Mouse (Mus musculus) urinary bladder, postnatal 10 days (tissue): Measurements from ENCODE around the gene Nutm1.
"Not testable (repeated sequence)": the region's sequence is repeated elsewhere in the genome, so short reads cannot be mapped to it uniquely, and the experiment has no call there.

ENCODE experiments used
- DNase-seq: peaks from one replicate; pipeline ENCODE4 v3.0.0; 2022; ENCODE audit warnings: low spot score

The Nutm1 gene

DNA sequence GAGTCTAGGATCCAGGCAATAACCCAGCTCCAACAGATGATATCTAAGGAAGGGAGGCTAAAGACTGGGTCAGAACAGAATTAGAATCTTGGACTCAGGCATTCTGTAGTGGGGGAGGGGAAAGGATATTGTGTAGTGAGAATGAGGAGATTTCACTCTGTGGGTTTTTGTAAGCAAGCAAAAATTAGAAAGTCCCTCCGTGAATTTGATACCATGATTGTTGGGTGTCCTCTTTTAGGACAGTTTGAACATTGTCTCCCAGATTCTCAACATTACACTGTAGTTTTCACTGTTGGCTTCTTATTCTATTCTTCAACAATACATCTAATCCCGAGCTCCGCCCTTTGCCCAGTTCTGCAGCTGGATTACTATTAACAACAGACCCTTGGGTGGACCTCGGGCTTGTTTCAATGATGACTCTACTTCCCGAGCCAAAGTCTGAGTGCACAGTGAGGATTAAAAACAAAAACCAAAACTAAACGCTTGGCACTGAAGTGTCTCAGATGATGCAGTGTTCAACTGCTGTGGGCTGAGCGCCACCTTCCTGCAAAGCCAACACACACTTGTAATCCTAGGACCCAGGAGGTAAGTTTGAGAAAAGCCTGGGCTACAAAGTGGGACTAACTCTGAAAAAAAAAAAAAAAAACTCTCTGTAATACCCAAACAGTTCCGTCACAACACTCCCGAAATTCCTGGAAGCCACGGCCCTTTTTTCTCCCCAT, at the start of gene Nutm1:
Gene Nutm1, minus strand, starts transcription at position 51 of the 722 bp plus-strand sequence.
- no peak for DNase-seq

DNA sequence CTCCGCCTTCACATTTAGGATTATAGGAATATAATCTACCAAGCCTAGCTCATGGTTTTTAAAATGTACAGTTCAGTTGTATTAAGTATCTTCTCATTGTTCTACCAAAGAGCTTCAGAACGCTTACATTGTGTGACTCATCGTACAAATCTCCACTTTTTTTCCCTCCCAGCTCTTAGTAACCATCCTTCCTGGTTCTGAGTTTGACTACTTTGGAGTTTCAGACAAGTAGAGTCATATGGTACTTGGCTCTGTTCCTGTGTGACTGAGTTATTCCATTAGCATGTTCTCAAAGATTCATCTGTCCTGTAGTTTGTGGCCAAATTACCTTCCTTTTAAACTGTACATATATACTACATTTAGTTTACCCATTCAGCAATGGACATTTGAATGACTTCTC, 49.6 kb upstream of the Nutm1 start:
- no peak for DNase-seq

DNA sequence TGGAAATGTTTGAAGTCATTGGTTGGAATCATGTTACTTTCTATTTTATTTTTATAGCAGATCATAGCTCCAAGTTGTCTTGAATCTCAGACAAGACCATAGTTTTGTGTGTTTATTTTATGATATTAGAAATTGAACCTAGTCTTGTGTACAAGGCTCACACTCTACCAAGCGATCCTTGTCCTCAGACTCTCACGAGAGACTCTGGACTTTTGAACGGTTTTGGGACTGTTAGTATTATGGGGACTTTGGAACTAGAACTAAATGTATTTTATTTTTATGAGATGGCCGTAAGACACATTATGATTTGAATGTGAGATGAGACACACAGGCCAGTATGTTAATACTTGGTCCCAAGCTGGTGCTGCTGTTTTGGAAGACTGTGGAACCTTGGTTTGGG, 39.1 kb upstream of the Nutm1 start:
- no peak for DNase-seq

DNA sequence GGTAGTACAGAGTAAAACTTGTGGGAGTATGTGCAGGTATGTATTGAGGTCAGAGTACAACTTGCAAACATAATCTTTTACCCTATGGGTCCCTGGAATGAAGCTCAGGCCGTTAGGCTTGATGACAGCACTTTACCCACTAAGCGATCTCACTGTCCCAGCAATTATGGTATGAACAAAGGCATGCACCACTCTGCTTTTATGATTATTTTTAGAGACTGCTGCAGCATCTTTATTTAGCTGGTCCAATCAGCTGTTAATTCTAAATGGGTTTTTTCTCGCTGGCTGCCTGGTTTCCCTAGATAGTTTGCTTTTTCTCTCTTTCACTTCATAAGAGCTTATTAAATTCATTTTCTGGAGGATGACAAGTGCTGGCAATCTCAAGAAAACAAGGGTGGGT, 37.1 kb upstream of the Nutm1 start:
- no peak for DNase-seq

DNA sequence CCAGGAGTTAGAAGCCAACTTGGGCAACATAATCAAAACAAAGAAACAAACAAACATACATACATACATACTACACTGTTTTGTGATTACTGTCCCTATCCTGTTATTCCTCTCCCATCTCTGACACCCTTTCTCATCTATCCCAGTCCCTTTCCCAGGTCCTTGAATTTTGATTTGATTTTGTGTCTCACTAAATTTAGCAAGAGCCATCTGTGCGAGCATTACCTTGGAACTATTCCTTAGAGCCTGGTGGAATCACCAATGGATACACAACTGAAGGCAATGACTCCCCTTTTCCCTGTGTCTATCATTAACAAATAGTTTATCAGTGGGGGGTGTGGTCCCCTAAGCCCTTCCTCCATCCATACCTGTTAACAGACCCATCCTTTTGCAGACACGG, 33.7 kb upstream of the Nutm1 start:
- DNase-seq, result no peak

DNA sequence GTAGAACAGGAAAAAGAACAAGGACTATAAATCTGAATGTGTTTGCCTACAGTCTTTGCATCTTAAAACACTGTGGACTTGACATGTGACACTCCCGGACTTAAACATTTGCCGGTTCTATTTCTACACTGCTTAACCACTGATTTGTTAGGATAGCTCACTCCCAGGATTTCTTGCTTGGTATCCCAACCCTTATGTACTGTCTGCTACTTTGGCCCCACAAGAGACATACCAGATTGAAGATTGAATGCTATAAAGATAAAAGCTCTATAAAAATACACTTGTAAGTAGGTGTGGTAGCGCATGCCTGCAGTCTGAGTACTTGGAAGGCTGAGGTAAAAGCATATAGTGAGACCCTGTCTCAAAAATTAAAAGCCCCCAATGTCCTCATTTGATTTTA, 30.4 kb upstream of the Nutm1 start:
- no peak for DNase-seq

DNA sequence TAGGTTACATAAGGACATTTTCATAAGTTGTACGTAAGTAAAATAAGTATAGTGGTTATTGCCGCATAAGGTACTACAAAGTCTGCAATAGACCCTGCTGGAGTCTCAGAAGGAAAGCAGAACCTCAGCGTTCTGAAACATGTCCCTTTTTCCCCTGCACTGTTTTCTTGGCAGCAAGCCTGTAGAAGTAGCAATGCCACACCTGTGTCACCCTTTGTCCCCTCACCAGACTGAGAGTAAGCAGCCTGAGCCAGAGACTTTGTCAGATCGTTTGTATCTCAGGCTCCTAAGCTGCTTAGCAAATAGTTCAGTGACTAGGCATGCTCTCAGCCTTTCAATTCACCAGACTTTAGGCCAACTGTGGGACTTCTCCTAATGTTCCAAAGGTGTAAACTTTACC, 28.0 kb upstream of the Nutm1 start:
- DNase-seq, result no peak

DNA sequence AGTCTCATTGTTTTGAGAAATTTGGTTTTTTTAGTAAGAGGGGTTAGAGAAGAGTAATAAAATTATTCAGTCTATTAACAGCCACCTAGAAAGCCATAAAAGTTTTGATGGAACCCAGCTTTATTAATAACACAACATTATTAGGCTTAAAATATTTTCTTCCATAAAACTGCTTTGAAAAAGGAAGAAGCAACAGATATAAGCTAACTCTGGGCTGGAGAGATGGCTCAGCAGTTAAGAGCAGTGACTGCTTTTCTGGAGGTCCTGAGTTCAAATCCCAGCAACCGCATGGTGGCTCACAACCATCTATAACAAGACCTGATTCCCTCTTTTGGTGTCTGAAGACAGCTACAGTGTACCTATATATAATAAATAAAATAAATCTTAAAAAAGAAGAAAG, 27.0 kb upstream of the Nutm1 start:
- not testable (repeated sequence) for DNase-seq

DNA sequence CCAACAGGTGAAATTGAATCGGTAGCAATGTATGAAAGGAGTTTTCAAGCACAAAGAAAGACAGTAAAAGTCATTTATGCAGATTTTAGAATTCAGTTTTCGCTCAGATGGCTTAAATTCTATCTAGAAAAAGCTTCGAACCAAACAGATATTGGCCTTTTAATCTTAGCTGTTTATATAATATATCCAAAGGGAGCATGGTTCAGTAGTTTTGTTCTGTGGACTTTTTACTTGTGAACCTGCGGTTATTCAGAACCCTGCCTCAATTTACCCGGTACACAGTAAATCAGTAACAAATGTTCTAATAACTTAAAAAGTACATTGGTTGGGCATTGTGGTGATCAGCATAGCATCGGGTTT, 25.9 kb upstream of the Nutm1 start:
- DNase-seq, result no peak

DNA sequence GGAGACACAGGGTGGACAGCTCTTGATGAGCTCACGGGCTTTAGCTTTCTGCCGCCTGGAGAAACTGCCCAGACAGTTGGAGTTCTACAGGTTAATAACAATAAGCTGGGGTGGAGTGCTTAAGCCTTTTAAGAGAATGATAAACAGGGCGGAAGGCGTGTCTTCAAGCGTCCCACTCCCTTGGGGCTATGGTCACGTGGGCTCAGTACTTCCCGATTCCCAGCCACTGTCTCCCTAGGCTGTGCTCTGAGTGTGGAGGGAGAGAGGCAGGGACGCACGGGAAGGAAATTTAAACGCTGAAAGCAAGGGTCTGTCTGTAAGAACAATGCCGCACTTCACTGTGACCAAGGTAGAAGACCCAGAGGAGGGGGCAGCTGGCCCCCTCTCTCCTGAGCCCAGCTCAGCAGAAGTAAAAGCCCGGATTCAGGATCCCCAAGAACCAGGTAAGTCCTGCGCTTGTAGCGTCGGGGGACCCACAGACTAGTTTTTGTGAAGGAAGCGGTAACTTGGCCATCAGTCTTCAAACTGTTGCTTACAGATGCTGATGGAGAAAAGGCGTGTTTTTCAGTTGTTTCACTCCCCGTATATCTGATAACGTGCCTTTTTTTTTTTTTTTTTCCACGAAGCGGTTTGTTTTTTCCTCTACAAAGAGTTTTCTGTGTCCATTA, 25.4 kb upstream of the Nutm1 start:
- DNase-seq, result no peak

DNA sequence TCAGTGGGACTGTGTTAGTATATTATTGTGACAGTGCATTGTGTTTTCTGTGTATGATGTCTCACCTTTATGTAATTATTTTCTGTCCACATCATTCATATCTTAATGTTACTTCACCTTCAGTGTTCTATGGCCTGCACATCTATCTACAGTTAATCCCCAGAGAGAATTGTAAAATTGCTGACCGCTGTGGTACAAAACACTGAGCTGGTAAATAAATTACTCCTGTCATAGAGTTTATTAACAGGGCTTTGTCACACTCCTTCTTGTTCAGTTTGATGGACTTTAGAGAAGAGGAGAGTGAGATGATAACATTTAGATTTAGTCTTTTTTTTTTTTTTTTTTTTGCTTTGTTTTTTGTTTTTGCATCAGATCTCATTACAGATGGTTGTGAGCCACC, 23.8 kb upstream of the Nutm1 start:
- DNase-seq, result no peak

DNA sequence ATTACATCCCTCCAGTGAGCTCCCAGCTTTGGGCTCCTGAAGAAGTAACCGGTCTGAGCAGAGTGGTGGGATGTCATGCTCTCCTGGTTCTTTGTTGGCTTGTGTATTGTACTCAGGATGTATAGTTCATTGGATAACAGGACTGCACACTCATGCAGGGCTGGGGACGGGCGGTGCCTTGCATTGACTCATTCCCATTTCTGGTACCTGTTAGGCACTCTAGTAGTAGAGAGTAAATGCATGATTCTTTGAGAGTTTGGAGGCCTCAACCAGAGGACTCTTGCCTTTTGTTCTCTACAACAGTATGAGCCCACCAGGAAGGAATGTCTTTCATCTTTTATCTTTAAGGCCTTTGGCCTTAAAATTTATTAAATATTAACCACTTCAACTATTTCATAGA, 17.8 kb upstream of the Nutm1 start:
- no peak for DNase-seq

DNA sequence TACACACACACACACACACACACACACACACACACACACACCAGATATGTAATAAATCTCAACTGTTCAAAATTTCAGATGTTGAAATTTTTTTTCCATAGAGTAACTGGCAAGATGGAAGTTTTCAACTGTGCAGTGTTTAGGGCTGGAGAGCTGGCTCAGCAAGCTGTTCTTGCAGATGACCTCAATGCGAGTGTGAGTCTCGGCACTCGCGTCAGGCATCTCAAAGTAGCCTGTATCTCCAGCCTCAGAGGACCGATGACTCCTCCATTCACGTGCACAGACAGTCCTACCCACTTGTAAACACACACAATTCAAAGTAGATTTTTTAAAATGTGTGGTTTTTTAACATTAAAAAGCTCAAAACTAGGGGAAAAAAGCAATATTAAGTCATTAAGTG, 14.4 kb upstream of the Nutm1 start:
- no peak for DNase-seq

DNA sequence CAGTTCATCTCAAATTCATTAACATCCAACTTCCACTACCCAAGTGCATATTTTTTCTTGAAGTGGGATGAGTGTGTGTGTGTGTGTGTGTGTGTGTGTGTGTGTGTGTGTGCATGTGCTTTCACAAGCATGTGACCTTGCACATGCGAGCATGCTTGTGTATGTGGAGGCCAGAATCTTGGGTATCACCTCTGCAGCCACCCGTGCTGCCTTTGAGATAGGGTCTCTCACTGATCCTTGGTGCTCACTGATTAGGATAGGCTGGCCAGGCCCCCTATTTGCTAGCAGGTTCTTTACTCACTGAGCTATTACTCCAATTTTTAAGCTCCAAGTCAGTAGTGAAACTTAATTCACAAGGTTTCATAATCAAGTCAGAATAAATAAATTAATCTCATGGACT, 13.8 kb upstream of the Nutm1 start:
- no peak for DNase-seq

DNA sequence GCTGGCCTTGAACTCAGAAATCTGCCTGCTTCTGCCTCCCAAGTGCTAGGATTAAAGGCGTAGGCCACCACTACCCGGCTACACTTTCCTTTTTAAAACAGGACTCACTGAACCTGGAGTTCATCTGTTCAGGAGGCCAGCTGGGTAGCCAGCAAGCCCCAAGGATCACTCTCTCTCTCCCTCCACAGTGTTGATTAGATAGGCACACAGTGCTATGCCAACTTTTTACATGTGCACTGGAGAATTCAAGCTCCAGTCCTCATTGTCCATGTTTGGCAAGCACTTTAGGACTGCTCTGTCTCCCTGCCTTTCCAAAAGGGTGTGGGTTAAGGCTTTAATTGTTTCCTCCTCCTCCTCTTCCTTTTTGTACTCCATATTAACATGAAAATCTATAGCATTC, 10.9 kb upstream of the Nutm1 start:
- no peak for DNase-seq

DNA sequence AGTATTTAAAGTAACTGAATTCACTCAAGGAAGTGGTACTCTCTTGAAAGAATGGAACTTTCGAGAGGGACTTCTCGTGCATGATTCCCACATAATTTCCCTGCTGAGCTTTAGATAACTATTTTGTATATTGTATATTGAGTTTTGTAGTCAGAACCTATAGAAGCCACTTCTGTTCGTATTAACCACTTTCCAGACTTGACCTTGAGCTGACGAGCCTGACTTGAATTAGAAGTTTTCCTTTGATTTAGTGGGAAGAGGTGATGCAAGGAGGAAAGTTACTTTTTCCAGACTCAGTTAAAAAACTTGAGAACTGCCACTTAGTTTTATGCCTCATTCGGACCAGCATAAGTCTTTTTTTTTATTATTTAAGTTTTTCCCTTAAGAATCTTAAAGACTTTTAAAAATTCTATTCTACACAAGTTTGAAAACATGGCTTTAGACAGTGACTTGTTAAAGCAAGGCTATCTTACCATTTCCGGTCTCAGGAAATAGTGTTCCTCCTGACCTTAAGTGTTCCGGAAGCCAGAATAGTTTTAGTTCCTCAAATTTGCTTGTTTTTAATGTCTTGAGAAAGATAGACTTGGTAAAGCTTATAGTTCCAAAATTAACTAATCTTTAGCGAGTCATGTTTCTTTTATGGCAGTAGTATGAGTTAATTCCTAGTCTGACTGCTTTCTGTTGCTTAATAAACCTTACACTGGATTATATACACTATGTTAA, 8.6 kb upstream of the Nutm1 start:
- DNase-seq, result no peak

DNA sequence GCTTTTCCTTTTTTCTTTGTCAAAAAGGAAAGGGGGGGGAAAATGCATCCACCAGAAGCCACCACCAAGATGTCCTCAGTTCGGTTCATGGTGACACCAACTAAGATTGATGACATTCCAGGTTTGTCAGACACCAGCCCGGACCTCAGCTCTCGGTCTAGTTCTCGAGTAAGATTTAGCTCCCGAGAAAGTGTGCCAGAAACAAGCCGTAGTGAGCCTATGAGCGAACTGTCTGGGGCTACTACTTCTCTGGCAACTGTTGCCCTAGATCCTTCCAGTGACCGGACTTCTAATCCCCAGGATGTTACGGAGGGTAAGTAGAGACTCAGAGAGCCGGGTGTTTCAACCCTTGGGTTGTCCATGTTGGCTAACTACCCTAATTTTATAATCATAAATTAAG, 7.7 kb upstream of the Nutm1 start:
- no peak for DNase-seq

DNA sequence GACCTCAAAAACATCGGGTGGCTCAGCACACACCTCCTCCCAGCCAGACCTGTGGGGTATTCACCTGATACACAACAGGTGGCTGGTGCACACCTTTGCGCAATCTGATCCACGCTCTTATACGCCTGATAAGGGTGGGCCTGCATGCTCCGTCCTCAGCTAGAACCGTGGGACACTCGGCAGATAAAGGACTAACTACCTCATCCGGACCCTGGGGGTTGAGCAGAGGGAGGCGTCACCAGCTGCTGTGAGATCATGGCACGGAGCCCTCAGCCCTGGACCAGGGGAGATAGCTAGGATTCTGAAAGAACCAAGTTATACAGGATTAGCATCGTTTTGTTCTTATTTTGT, 7.1 kb upstream of the Nutm1 start, which contains the start of gene Gm21985:
Gene Gm21985, plus strand, starts transcription at position 73 of the 351 bp plus-strand sequence.
- DNase-seq, result no peak

DNA sequence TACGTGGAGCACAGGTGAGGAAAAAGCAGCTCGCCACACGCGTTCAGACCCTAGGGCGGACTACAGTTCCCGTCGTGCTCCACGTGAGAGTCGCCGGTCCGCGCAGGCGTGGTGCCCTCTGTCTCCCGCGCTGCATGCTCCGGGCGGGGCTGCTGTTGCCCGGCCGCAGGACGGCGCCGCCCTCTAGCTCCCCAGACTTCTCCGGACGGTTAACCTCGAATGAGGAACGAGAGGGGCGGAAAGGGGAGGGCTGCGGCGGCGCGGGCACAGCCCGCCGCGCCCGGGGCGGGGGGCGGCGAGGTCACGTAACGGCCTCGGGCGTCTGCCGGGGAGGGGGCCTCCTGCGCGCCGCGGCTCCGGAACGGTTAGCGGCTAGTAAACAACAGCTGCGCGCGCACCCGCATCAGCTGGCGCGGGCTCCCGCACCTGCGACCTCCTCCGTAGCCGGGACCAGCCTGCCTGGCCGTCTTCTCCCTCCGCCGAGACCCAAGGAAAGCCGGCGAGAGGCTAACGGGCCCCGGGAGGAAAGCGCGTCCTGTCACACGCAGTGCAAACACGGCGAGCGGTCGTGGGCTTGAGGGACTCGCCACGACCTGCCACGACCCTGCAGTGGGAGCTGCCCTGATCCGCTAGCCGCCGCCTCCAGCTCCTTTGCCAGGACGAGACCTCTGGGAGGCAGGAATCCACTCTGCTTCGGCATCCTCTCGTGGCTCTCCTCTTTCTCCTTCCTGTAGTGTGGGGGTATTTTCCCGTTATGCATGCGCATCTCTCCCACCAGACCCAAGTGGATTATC, 6.6 kb upstream of the Nutm1 start, which contains the start of gene Slc12a6:
Gene Slc12a6, plus strand, starts transcription at position 378 of the 794 bp plus-strand sequence.
- DNase-seq, result peak; percentile 76

DNA sequence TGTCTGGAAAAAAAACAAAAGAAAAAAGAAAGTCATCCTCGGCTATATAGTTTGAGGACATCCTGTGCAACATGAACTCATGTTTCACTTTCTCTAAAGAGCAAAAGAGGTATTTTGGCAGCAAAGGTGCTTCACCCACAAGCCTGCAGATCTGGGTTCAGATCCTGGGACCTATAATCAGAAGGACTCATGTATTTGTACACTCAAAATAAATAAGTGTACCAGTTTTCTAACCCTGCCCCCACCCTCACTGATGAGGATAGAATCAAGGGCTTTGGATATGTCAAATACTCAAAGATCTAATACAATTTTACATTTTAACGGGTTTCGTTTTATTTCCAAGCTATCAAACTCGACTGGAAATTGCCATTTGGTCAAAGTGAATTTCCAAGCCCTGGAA, 5.3 kb upstream of the Nutm1 start:
- no peak for DNase-seq

DNA sequence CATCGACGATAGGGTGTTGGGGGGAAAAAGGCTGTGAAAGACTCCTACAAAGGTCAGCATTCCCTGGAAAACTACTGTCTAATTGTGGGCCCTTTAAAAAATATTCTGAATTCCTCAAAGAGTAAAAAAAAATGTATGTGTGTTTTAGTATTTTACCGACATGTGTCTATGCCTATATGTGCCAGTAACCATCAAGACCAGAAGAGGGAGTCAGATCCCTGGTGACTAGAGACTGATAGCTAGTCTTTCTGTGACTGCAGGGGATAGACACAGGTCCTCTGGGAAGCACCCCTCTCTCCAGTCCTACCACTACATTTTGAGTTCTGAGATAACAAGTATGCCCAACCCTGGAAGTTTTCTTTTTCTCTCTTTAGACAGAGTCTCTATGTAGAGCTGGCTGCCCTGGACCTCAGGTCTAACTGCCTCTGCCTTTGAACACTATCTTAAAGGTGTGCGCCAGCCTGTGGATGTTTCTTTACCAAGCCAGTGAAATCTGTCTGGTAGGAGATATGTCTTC, 3.7 kb upstream of the Nutm1 start:
- DNase-seq, result no peak
